In the genomic region with DNA sequence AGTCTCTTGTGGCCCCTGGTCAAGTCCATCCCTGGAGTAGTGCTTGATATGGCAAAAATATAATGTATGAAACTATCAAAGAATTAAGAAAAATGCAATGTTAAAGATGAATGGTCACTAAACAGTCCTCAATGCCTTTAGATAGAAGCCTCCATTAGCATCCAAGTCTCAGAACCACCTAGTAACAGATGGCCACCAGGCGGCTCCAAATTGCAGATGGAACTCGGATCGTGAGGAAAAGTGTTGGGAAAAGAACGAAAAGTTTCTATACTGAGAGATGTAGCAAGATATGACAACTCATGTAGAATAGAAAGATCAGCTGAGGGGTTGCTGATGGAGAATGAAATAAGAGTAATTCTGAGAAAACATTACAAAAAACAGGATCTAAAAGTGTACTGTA, we compare ENCODE assay signal across 13 mouse cellular contexts. TPM values are rescaled to one million over a fixed set of nuclear protein-coding genes. Genes with fewer than 3 reads are reported as not detected.
A peak's percentile ranks its signal among the peaks of the same experiment; 100 is the strongest.
DNase-seq lines count a peak whose midpoint lies in the region; ATAC-seq and TF ChIP-seq lines count a peak whose summit lies in the region.
"Had no signal": no experiment of that assay in that cellular context is flagged by ENCODE, and none has a peak within 500 bp of the region (broad histone marks: within the 10 kb centered on the region; RNA-seq: fewer than 3 reads in every experiment).

No protein-coding gene starts in this region.

- no peak overlapping the region for H3K4me3 ChIP-seq in cerebellum, adult 2 months (replicated peaks; ENCODE audit: insufficient read depth, low read depth, low read length)
- no peak overlapping the region for H3K4me3 ChIP-seq in hindbrain, postnatal 0 days (ENCODE audit: low read length)
- H3K4me3 ChIP-seq in hindbrain, embryonic 11.5 days (ENCODE audit: low read depth, low read length) = no peak overlapping the region
- no peak overlapping the region for H3K4me3 ChIP-seq in liver, postnatal 0 days (ENCODE audit: low read depth, low read length)
- H3K4me3 ChIP-seq: embryonic facial prominence, embryonic 12.5 days; forebrain, embryonic 15.5 days; lung, embryonic 15.5 days had no signal

- no peaks in the 10 kb centered on the region for H3K9me3 ChIP-seq in hindbrain, postnatal 0 days (ENCODE audit: low read length)
- no peaks in the 10 kb centered on the region for H3K9me3 ChIP-seq in hindbrain, embryonic 11.5 days (ENCODE audit: control insufficient read depth, low read length)
- H3K9me3 ChIP-seq in liver, postnatal 0 days (ENCODE audit: low read length) = no peaks in the 10 kb centered on the region
- H3K9me3 ChIP-seq: embryonic facial prominence, embryonic 12.5 days; forebrain, embryonic 15.5 days; lung, embryonic 15.5 days had no signal

- TF ChIP-seq CTCF in cerebellum, adult 2 months (IDR thresholded peaks at IDR 0.05; ENCODE audit: borderline replicate concordance, insufficient read depth, low read depth, low read length) = peak; percentile 41; the same call in 1 of the 2 replicates
- peak; percentile 53 for TF ChIP-seq CTCF in hindbrain, postnatal 0 days (IDR thresholded peaks at IDR 0.05; ENCODE audit: low read depth)
- peak; percentile 39; the same call in 1 of the 2 replicates for TF ChIP-seq CTCF in liver, postnatal 0 days (IDR thresholded peaks at IDR 0.05; ENCODE audit: low read depth)
- TF ChIP-seq CTCF in brain, embryonic 14.5 days (IDR thresholded peaks at IDR 0.05; ENCODE audit: borderline replicate concordance, extremely low read depth, insufficient read depth, insufficient read length) = peak; percentile 44; the same call in 1 of the 2 replicates

- H3K9ac ChIP-seq in hindbrain, postnatal 0 days (replicated peaks; ENCODE audit: low read length) = no peak overlapping the region
- H3K9ac ChIP-seq in hindbrain, embryonic 11.5 days (ENCODE audit: low read depth, low read length) = no peak overlapping the region
- no peak overlapping the region for H3K9ac ChIP-seq in liver, postnatal 0 days (replicated peaks)
- H3K9ac ChIP-seq: embryonic facial prominence, embryonic 12.5 days; forebrain, embryonic 15.5 days; lung, embryonic 15.5 days had no signal

- TF ChIP-seq EP300 in liver, postnatal 0 days (IDR thresholded peaks at IDR 0.05; ENCODE audit: low read depth) = no peak

- no peak for ATAC-seq in hindbrain, postnatal 0 days
- no peak for ATAC-seq in hindbrain, embryonic 11.5 days (ENCODE audit: low FRiP score)
- ATAC-seq in liver, postnatal 0 days = no peak
- ATAC-seq: forebrain, embryonic 15.5 days; Patski had no signal

- H3K36me3 ChIP-seq in hindbrain, postnatal 0 days (ENCODE audit: insufficient read depth, low read length) = no peaks in the 10 kb centered on the region
- peaks cover 6% of the 10 kb centered on the region for H3K36me3 ChIP-seq in hindbrain, embryonic 11.5 days (ENCODE audit: control insufficient read depth, insufficient read depth, low read length)
- peaks cover 5% of the 10 kb centered on the region; the same call in 1 of the 2 replicates for H3K36me3 ChIP-seq in liver, postnatal 0 days (replicated peaks; ENCODE audit: insufficient read depth, low read length)

- H3K27me3 ChIP-seq in cerebellum, adult 2 months (ENCODE audit: control insufficient read depth, insufficient read depth, low read length) = no peaks in the 10 kb centered on the region
- no peaks in the 10 kb centered on the region for H3K27me3 ChIP-seq in hindbrain, postnatal 0 days (ENCODE audit: insufficient read depth, low read length)
- H3K27me3 ChIP-seq in hindbrain, embryonic 11.5 days (ENCODE audit: control insufficient read depth, insufficient read depth, low read length) = no peaks in the 10 kb centered on the region
- H3K27me3 ChIP-seq in liver, postnatal 0 days (ENCODE audit: insufficient read depth, low read length) = no peaks in the 10 kb centered on the region
- H3K27me3 ChIP-seq: embryonic facial prominence, embryonic 12.5 days; forebrain, embryonic 15.5 days; lung, embryonic 15.5 days; Patski had no signal

- TF ChIP-seq POLR2A in cerebellum, adult 2 months (IDR thresholded peaks at IDR 0.05; ENCODE audit: borderline replicate concordance, insufficient read depth, low read length) = no peak
- TF ChIP-seq POLR2A in brain, embryonic 14.5 days (IDR thresholded peaks at IDR 0.05; ENCODE audit: borderline replicate concordance, extremely low read depth, insufficient read depth, insufficient read length, poor library complexity, severe bottlenecking) = no peak

- H3K4me1 ChIP-seq in cerebellum, adult 2 months (ENCODE audit: control insufficient read depth, insufficient read depth, low read length) = peaks cover 6% of the 10 kb centered on the region; the same call in 1 of the 2 replicates
- H3K4me1 ChIP-seq in hindbrain, postnatal 0 days (ENCODE audit: insufficient read depth, low read length) = no peaks in the 10 kb centered on the region
- H3K4me1 ChIP-seq in hindbrain, embryonic 11.5 days (replicated peaks; ENCODE audit: control insufficient read depth, insufficient read depth, low read length) = no peaks in the 10 kb centered on the region
- H3K4me1 ChIP-seq in liver, postnatal 0 days (ENCODE audit: insufficient read depth) = no peaks in the 10 kb centered on the region
- H3K4me1 ChIP-seq: embryonic facial prominence, embryonic 12.5 days; lung, embryonic 15.5 days had no signal

- WGBS in cerebellum, adult 2 months = 18% methylated on average over 4 of the region's 4 CpGs
- 71% methylated on average over 4 of the region's 4 CpGs for WGBS in hindbrain, postnatal 0 days
- WGBS in hindbrain, embryonic 11.5 days = 83% methylated on average over 4 of the region's 4 CpGs
- WGBS in liver, postnatal 0 days (ENCODE audit: insufficient replicate concordance) = 71% methylated on average over 4 of the region's 4 CpGs

- peak in 1 of 2 experiments; percentile 23 for DNase-seq in cerebellum, adult 2 months
- DNase-seq in cerebellum, postnatal 4 days (ENCODE audit: low spot score in 2 of 2) = no peak
- no peak for DNase-seq in hindbrain, postnatal 0 days (ENCODE audit: low spot score)
- no peak for DNase-seq in hindbrain, embryonic 11.5 days (ENCODE audit: low spot score)
- DNase-seq in liver, postnatal 0 days = no peak
- no peak for DNase-seq in liver
- no peak for DNase-seq in brain, embryonic 14.5 days (ENCODE audit: low read depth)
- DNase-seq in yolk sac, embryonic 10.5 days (ENCODE audit: low spot score) = no peak
- DNase-seq: B cell, adult 2 months had no signal

- no peak overlapping the region for H3K4me2 ChIP-seq in hindbrain, postnatal 0 days (ENCODE audit: low read depth, low read length)
- H3K4me2 ChIP-seq in hindbrain, embryonic 11.5 days (replicated peaks; ENCODE audit: low read depth, low read length) = no peak overlapping the region
- H3K4me2 ChIP-seq in liver, postnatal 0 days (ENCODE audit: low read depth, low read length) = no peak overlapping the region
- H3K4me2 ChIP-seq: embryonic facial prominence, embryonic 12.5 days; forebrain, embryonic 15.5 days; lung, embryonic 15.5 days had no signal

- no peak overlapping the region for H3K27ac ChIP-seq in cerebellum, adult 2 months (ENCODE audit: insufficient read depth, low read length)
- no peak overlapping the region for H3K27ac ChIP-seq in hindbrain, postnatal 0 days
- no peak overlapping the region for H3K27ac ChIP-seq in hindbrain, embryonic 11.5 days (ENCODE audit: low read depth, low read length)
- no peak overlapping the region for H3K27ac ChIP-seq in liver, postnatal 0 days (ENCODE audit: low read depth)
- H3K27ac ChIP-seq: embryonic facial prominence, embryonic 12.5 days; forebrain, embryonic 15.5 days; lung, embryonic 15.5 days had no signal

RNA-seq across cellular contexts. Expression of a gene that starts 38.0 kb away (rescaled TPM):
- polyA plus RNA-seq in cerebellum, adult 2 months (2012; rRNA removed) = 6.6 and 6.7 TPM in 2 replicates
- 10.8 and 11.8 TPM in 2 replicates for total RNA-seq in hindbrain, postnatal 0 days (2014; rRNA removed)
- polyA plus RNA-seq in hindbrain, postnatal 0 days (2015; fragmentation: Nextera tagmentation; extraction: Ambion mirVana) = 3.4 and 3.5 TPM in 2 replicates
- polyA plus RNA-seq in hindbrain, embryonic 11.5 days (2014; fragmentation: Nextera tagmentation; extraction: Ambion mirVana) = 12.6 and 16.2 TPM in 2 replicates
- polyA plus RNA-seq in liver, postnatal 0 days (2015; fragmentation: Nextera tagmentation; extraction: Ambion mirVana) = 0.72 and 0.75 TPM in 2 replicates
- polyA plus RNA-seq in brain, embryonic 14.5 days (2012; rRNA removed) = 8.5 and 10.1 TPM in 2 replicates
